Mouse (Mus musculus): ENCODE data around the gene Cdkn1b. TPM values are rescaled to one million over a fixed set of nuclear protein-coding genes. Genes with fewer than 3 reads are reported as not detected.
A peak's percentile ranks its signal among the peaks of the same experiment; 100 is the strongest.

The Cdkn1b gene
- total RNA-seq, 2 experiments from 2014 or later = 41.5 to 46.0 TPM

DNA sequence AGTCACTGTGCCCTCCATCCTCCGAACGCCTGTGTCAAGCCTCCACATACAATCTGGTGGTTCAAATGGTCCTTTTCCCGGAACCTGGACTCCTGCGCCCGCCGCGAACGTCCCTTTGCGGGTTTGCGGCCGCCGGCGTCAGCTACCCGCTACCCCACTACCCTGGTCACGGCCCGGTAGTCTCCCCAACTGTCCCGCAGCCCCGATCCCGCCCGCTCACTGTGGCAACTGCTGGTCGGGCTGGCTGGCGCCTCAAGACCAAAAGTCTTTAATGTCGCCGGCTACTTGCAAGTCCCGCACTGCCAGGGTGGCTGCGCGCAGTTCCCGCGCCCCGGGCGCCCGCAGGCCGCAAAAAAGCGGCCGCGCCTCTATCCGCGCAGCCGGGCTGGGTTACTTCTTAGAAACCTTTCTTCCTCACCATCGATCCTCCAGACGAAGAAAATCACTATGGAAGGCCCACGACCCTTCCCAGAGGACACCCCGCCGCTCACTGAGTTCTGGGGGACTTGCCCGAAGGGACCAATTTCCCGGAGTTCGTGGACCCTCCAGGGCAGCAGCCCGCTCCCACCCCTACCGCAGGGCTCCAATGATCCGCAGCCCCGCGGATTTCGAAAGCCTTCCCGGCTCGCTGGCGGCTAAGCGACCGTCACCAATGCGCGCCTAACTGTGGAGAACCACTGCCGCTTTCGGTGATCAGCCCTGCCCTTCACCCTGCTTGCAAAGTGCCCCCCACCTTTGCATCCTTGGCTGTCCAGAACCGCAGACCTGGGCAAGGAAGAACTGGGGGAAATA lies 6.8 kb downstream of the Cdkn1b start:
- intact Hi-C loops (cut with DNase I) = no loop called here
- peak; percentile 45 to 51 for DNase-seq (ENCODE audit: low spot score in 2 of 2)

DNA sequence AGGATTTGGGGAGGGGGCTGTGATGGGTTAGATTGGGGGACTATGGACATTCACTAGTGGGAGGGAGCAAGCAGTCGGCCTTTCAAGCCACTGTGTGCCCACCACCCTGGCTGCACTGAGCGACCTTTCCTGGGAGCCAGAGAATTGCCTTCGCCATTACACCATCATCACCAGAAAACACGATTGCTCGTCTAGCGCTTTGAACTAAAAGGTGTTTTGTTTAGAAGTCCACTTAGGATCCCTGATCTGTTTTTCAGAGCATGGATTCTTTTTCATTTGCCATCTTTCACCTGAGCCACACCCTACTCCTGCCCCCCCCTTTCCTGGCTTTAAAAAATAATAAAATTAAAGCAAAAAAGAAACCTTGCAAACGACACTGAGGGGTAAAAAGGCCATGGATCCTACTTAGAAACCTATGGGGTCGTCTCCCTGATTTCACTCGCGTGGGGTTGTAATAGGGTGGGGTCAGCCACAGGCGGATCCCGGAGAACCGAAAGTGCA lies 7.4 kb downstream of the Cdkn1b start:
- peak in 1 of 2 experiments; percentile 10 for DNase-seq (ENCODE audit: low spot score in 2 of 2)
- intact Hi-C loops (cut with DNase I) = no loop called here

- peak; percentile 60 for DNase-seq (ENCODE audit: low spot score in 2 of 2)
- intact Hi-C loops (cut with DNase I) = no loop called here
Observed at GRCm38 (mm10) chr6:134928096-134928888, 8.1 kb downstream of the Cdkn1b start.

GRCm38 (mm10) chr6:134928889-134929310 lies 8.7 kb downstream of the Cdkn1b start:
- intact Hi-C loops (cut with DNase I) = no loop called here
- no peak for DNase-seq (ENCODE audit: low spot score in 2 of 2)

DNA sequence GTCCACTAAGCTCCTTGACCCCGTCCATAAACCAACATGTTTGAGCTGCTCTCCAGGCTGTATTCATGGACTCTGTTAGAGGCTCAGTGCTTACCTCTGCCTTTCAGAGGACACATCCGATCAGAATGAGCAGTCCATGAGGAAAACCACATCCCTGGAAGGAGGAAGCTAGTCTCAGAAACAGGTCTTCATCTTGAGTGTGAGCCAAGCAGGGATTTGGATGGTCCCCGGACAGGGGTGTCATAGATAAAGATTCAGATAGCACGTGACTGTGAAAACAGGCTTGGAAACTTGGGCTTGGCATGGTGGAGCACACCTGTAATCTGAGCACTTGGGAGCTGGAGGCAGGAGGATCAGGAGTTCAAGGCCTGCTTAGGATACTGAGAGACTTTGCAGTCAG lies 9.7 kb downstream of the Cdkn1b start:
- DNase-seq (ENCODE audit: low spot score in 2 of 2) = no peak
- intact Hi-C loops (cut with DNase I) = no loop called here

- no peak for DNase-seq (ENCODE audit: low spot score in 2 of 2)
- intact Hi-C loops (cut with DNase I) = no loop called here
Observed at GRCm38 (mm10) chr6:134930383-134930782, 10.2 kb downstream of the Cdkn1b start.

- intact Hi-C loops (cut with DNase I) = no loop called here
- DNase-seq (ENCODE audit: low spot score in 2 of 2) = no peak
Observed at GRCm38 (mm10) chr6:134931146-134931545, 10.9 kb downstream of the Cdkn1b start.

DNA sequence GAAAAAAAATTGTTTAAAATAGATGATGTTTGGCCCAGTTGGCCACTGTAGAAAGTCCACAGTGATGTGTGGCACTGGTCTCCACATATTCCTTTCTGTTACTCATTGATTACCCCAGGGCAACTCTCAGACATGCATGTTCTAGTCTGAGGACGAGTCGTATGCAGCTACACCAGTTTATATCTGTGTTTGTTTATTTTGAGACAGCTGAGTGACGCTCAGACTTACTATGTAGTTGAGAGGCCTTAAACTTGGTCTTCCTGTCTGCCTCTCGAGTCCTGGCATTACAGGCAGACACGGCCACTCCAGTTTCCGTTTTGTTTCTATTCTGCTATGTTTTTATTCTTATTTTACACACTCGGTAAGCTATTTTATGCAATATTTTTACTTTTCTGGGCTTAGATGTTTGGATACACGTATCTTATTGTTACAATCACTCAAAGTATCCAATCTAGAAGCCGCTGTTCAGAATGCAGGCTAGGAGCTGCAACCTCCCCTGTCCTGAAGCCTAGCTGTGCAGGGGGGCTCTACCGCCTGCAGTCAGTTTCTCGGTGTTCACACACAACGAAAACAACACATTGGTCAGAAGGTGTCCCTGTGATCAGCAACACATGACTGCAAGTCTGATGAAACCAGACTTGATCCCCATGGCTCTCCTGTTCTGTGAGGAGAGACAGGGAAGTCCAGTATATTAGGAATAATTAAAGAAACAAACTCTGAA lies 12.4 kb downstream of the Cdkn1b start:
- DNase-seq (ENCODE audit: low spot score in 2 of 2) = no peak
- intact Hi-C loops (cut with DNase I) = no loop called here

DNA sequence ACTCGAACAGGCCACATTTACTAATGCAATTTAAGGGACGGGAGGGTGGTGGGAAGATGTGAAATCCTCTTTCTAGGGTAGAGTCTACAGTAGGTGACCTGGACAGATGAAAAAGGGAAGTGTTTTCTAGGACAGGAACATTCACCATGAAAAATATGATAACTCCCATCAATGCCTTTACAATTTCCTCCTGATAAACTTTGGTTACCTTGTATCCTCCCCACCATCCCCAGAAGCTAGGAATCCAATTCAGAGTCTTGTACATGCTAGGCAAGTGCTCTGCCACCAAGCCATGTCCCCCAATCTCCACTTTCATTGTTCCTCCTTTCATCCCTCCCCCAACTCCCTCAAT lies 13.0 kb downstream of the Cdkn1b start:
- intact Hi-C loops (cut with DNase I) = no loop called here
- no peak for DNase-seq (ENCODE audit: low spot score in 2 of 2)

- intact Hi-C loops (cut with DNase I) = no loop called here
- DNase-seq (ENCODE audit: low spot score in 2 of 2) = no peak
Observed at GRCm38 (mm10) chr6:134934305-134934704, 14.1 kb downstream of the Cdkn1b start.

GRCm38 (mm10) chr6:134939781-134940180 lies 19.6 kb downstream of the Cdkn1b start:
- intact Hi-C loops (cut with DNase I) = no loop called here
- no peak for DNase-seq (ENCODE audit: low spot score in 2 of 2)

DNA sequence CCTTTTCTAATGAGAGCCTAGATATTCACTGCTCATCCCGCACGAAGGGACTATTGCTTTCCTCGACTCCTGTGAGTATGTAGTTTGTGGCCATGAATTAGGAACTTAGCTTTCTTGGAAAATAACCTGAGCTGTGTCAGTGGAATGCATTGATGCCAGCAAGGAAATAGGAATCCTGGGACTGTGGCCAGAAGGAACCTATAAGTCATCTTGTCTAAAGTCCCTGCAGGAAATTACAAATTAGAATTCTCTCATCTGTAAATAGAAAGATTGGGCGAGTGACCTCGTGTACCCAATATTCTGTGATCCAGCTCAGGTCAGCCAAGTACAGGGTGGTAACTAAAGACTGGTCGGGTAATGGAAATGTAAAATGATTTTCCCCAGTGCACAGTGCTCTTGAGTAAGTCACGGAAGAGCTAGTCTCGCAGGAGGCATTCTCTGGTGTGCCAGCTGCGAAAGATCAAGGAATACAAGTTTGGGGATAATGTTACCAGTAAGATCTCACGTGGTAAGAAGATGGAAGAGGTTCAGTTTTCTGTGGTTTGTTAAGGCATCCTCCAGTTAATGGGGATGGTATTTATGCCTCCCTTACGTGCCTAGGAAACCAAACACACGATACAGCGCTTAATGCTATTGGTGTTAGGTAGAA lies 23.7 kb downstream of the Cdkn1b start:
- intact Hi-C loops (cut with DNase I) = no loop called here
- DNase-seq (ENCODE audit: low spot score in 2 of 2) = no peak

DNA sequence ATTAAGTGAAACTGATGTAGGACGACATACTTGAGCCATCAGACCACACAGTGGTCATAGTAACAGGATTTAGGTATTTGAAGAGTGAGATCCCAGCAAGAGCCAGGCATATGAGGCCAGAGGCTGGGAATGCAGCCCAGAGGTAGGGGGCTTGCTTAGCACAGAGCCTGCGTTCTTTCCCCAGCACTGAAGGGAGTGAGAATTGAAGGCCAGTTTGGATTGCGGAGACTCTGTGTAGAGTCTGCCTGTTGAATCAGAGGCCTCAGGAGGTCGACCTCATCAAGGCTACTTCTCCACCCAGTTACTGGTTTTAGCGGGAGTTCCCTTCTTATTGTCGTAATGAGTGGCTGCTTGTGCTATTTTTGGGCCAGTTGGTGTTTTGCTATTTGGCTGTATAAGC lies 25.9 kb downstream of the Cdkn1b start:
- DNase-seq (ENCODE audit: low spot score in 2 of 2) = no peak

DNA sequence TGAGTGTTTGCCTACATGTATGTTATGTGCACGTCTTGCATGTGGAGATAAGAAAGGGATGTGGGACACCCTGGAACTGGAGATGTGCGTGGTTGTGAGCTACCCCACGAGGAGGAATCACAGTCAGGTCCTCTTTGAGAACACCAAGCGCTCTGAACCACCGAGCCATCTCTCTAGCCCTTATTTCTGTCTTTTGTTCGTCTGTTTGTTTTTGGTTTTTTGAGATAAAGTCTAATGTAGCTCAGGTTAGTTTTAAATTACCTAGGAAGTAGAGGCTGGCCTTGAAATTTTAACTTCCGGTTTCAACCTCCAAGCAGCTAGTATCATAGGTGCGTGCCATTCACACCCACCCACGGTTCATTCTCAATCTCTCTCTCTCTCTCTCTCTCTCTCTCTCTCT lies 26.7 kb downstream of the Cdkn1b start:
- intact Hi-C loops (cut with DNase I) = loop anchor here (2.0 to 5.0 kb wide), 2 partner anchors 75 to 294 kb away; no protein-coding TSS in a partner anchor
- DNase-seq (ENCODE audit: low spot score in 2 of 2) = no peak

More for the DNA sequence above, 25.9 kb downstream of the Cdkn1b start:
- intact Hi-C loops (cut with DNase I) = loop anchor here (2.0 to 5.0 kb wide), 2 partner anchors 74 to 293 kb away; no protein-coding TSS in a partner anchor

DNA sequence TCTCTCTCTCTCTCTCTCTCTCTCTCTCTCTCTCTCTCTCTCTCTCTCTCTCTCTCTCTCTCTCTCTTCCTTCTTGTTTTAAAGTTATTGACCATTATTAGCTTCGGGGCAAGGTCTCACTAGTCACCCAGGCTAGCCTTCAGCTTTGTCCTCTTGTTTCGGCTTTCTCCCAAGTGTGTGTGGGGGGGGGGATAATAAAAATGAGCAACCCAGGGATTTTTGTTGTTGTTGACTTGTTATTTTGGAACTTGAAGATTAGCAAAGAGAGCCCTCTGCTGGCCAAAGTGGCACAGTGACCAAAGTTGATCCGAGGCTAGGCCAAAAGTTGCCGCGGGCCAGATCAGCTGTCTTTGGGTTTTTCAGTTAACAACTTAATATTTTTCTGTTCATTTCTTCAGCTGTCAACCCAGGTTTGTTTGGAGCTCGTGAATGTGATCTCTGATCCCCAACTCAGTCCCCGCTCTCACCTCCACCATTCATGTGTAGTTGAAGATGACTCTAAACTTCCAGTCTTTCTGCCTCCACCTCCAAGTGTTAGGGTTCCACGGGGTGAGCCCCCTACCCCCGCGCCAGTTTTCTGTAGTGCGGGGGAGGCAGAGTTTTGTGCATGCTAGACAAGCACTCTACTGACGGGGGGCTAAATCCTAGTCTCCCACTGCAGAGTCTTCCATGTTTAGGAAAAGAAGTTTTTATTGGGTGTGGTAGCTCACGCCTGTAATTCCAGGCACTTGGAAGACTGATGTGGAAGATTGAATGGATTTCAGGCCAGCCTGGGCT lies 27.3 kb downstream of the Cdkn1b start:
- intact Hi-C loops (cut with DNase I) = loop anchor here (2.0 to 5.0 kb wide), 2 partner anchors 75 to 295 kb away; no protein-coding TSS in a partner anchor
- peak; percentile 34 to 57 for DNase-seq (ENCODE audit: low spot score in 2 of 2)

DNA sequence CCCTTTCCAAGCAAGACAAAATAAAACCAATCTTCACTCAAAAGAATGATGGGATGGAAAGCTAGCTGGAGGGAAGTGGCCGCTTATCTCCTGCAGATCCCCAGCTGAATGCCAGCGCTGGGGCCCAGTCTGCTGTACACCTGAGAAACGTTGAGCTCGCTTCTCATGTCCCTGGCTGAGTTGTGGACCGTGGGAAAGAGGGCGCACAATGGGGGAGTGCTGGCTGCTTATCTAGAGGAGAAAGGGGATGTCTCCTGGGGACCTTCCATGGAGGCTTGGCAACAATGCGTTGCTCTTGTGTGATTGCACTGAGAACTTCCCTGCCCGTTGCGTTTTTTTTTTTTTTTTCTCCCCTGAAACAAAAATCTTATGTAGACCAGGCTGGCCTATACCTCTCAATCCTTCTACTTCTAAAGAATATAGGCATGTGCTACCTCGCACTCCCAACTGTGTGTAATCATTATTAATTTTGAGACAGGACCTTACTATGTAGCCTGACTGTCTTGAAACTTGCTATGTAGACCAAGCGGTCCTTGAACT lies 28.4 kb downstream of the Cdkn1b start:
- no peak for DNase-seq (ENCODE audit: low spot score in 2 of 2)
- intact Hi-C loops (cut with DNase I) = loop anchor here (5.0 kb wide), 1 partner anchor 76 kb away; no protein-coding TSS in a partner anchor

DNA sequence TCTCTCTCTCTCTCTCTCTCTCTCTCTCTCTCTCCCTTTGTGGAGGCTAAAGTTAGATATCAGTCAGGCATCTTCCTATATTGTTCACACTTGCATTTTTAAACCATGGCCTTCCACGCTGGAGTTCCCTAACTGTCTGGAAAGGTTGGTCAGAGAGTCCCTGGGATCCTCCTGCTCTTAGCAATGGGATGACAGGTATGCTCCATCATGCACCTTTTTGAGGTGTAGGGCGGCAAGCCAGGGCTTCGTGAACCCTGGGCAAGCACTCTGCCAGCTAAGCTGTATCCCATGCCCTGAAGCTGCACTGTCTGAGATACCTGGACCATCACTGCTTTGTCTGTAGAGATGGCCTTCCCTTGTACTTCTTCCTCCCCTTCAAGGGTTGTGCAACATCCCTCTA lies 29.0 kb downstream of the Cdkn1b start:
- DNase-seq (ENCODE audit: low spot score in 2 of 2) = no peak
- intact Hi-C loops (cut with DNase I) = loop anchor here (5.0 kb wide), 1 partner anchor 77 kb away; no protein-coding TSS in a partner anchor

- no peak for DNase-seq (ENCODE audit: low spot score in 2 of 2)
- intact Hi-C loops (cut with DNase I) = no loop called here
Observed at GRCm38 (mm10) chr6:134951364-134951763, 31.2 kb downstream of the Cdkn1b start.
